Mouse (Mus musculus) midbrain, embryonic 13.5 days (tissue): Measurements from ENCODE around the gene Wdr64. TPM values are rescaled to one million over a fixed set of nuclear protein-coding genes. Genes with fewer than 3 reads are reported as not detected.

Experiments used
- ATAC-seq: fragments of 200-750 bp; cut with Nextera tagmentation; 2 replicates; pipeline ENCODE4 v1.8.0; 2017; ENCODE audit warnings: mild to moderate bottlenecking, moderate TSS enrichment, moderate library complexity
- H3K27ac ChIP-seq: fragments of 300-500 bp; sonication (generic); 2 replicates; pipeline ENCODE4 v1.5.1; 2015; ENCODE audit warnings: inconsistent platforms, mild to moderate bottlenecking, moderate library complexity
- H3K27me3 ChIP-seq: fragments of 300-500 bp; sonication (generic); 2 replicates; pipeline ENCODE4 v1.6.1; 2015; ENCODE audit warnings: mild to moderate bottlenecking, inconsistent platforms
- H3K36me3 ChIP-seq: fragments of 300-500 bp; sonication (generic); 2 replicates; pipeline ENCODE4 v1.6.1; 2015; ENCODE audit warnings: mild to moderate bottlenecking, inconsistent platforms
- H3K4me1 ChIP-seq: fragments of 300-500 bp; sonication (generic); replicated peaks from 2 replicates; pipeline ENCODE4 v1.6.1; 2015; ENCODE audit warnings: inconsistent platforms
- H3K4me2 ChIP-seq: fragments of 300-500 bp; sonication (generic); replicated peaks from 2 replicates; pipeline ENCODE4 v1.6.1; 2015; ENCODE audit warnings: moderate library complexity, mild to moderate bottlenecking, inconsistent platforms
- H3K4me3 ChIP-seq: fragments of 300-500 bp; sonication (generic); replicated peaks from 2 replicates; pipeline ENCODE4 v1.5.1; 2015; ENCODE audit warnings: mild to moderate bottlenecking, inconsistent platforms
- H3K9ac ChIP-seq: fragments of 300-500 bp; sonication (generic); replicated peaks from 2 replicates; pipeline ENCODE4 v1.6.1; 2015; ENCODE audit warnings: mild to moderate bottlenecking, inconsistent platforms
- H3K9me3 ChIP-seq: fragments of 300-500 bp; sonication (generic); 2 replicates; pipeline ENCODE4 v1.6.1; 2016; ENCODE audit warnings: mild to moderate bottlenecking, inconsistent platforms
- WGBS: fragments of 180-500 bp; shearing (Covaris S2); methylation state at CpG from one replicate; pipeline ENCODE4 v1.1.7; 2015; 5-methylcytosine and 5-hydroxymethylcytosine counted together
- polyA plus RNA-seq: library from polyadenylated mRNA; unstranded; fragments of >200 nt; fragmentation: Nextera tagmentation; extraction: Ambion mirVana; gene quantifications from 2 replicates; pipeline ENCODE4 v1.2.1, GENCODE M21; 2015

Wdr64 gene
- polyA plus RNA-seq, 1 experiment from 2014 or later, result not detected

DNA sequence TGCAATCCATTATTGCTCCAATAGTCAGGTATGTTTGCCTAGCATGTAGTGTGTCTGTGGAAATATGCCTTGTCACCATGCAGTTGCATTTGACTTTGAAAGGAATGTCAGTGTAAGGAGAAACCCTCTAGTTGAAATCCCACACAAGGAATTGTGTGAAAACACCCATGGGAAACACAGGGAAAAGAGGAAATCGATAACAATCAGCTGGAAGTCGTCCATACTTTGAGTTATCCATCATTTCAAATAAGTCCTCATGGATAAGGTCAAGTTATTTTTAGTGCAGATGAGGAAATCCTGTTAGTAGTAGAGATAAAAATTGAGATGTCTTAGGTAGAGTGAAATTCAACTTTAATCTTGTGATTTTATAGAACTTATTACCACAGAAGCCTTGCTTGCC lies 96.3 kb downstream of the Wdr64 start:
- Histone ChIP-seq H3K36me3 (no peaks in the 10 kb centered on the region), H3K4me3 (no peak overlapping the region), H3K4me1 (no peaks in the 10 kb centered on the region), H3K4me2 (no peak overlapping the region), H3K9me3 (no peaks in the 10 kb centered on the region), H3K27me3 (no peaks in the 10 kb centered on the region), H3K27ac (no peak overlapping the region), H3K9ac (no peak overlapping the region)
- 83% methylated on average over 2 of the region's 2 CpGs for WGBS
- ATAC-seq, result no peak

DNA sequence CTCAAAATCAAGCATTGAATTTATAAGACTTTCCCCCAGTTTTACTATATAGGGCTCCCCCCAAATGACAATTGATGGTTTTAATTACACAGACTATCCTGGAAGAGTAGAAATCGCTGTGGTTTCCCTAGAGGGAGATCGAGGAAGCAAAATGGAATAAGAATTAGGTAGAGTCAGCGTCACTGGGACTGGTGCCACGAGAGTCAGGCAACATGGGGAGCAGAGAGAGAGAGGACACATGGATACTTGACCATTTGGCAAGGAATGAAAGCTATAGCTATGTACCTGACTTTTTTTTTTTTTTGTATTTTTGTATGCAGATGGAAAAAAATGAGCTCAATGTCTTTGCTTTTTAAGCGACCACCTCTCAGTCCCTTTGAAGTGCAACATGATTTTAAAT lies 110.0 kb downstream of the Wdr64 start:
- Histone ChIP-seq H3K27ac (no peak overlapping the region), H3K4me1 (no peaks in the 10 kb centered on the region), H3K9me3 (no peaks in the 10 kb centered on the region), H3K4me3 (no peak overlapping the region), H3K27me3 (no peaks in the 10 kb centered on the region), H3K4me2 (no peak overlapping the region), H3K9ac (no peak overlapping the region), H3K36me3 (no peaks in the 10 kb centered on the region)
- no peak for ATAC-seq
- WGBS, result 73% methylated on average over 5 of the region's 5 CpGs

DNA sequence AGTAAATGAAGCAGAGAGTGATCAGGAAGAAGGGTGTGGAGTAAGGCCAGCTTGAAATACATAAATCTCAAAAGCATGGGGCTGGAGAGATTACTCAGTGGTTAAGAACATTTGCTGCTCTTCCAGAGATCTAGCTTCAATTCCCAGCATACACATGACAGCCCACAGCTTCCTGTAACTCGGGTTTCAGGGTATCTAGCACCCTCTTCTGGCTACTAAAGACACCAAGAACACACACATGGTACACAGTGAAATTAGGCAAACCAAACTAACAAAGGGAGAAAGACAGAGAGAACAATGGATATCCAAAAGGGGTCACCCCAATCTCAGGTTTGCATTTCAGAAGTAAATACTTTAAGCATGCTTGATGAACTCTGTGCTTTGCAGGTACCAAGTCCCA lies 113.2 kb downstream of the Wdr64 start:
- ATAC-seq, result no peak
- 9% methylated on average over 1 of the region's 1 CpGs for WGBS
- no peaks in the 10 kb centered on the region for H3K9me3 ChIP-seq
- no peaks in the 10 kb centered on the region for H3K4me1 ChIP-seq
- H3K4me2 ChIP-seq, result no peak overlapping the region
- no peaks in the 10 kb centered on the region for H3K36me3 ChIP-seq
- H3K9ac ChIP-seq, result no peak overlapping the region
- H3K4me3 ChIP-seq, result no peak overlapping the region
- no peak overlapping the region for H3K27ac ChIP-seq
- H3K27me3 ChIP-seq, result no peaks in the 10 kb centered on the region

DNA sequence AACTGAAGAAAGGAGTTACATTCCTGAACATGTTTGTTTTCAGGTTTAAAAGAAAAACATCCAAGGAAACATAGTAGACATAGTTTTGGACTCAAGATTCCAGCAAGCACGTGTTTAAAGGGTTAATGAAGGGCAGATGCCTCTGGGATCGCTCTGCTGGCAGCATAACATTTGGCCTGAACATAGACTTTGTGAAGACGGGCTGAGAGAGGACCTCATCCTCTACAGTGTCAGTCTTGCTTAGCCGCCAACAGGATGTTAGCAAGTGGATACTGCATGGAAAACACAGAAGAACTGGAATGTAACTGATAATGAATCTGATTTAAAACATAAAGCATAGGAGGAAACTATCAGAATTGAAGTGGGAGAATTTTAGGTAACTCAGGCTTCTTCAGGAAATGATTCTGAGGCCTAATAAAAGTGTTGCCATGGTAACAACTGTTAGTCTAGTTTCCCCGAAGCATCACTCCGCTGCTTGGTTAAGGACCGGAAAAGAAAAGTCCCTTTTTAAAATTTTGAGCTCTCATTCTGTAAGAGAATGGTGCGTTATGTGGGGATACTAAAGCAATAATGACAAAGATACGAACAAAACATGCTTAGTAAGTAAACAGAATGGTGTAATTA lies 125.5 kb downstream of the Wdr64 start:
- Histone ChIP-seq H3K36me3 (no peaks in the 10 kb centered on the region), H3K9me3 (no peaks in the 10 kb centered on the region), H3K4me1 (no peaks in the 10 kb centered on the region), H3K27me3 (no peaks in the 10 kb centered on the region), H3K4me2 (no peak overlapping the region), H3K27ac (no peak overlapping the region), H3K9ac (no peak overlapping the region), H3K4me3 (no peak overlapping the region)
- WGBS, result 70% methylated on average over 9 of the region's 9 CpGs
- no peak for ATAC-seq

DNA sequence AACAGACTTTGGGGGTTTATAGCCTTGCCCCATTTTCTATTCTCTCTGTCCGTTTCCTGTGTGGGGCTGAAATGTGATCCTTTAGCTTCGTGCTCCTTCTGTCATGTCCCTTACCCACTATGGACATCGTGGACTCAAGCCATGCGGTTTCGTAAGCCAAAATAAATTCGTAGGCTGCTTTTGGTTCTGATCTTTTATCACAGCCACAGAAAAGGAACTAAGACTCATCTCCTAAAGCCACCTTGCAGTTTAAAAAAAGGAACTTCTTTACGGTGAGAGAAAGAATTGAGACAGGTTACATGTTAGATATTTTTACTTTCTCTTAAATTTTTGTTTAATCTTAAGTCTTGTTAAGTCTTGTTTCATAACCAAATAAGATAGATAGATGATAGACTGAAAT lies 130.1 kb downstream of the Wdr64 start:
- Histone ChIP-seq H3K4me3 (no peak overlapping the region), H3K9ac (no peak overlapping the region), H3K4me1 (no peaks in the 10 kb centered on the region), H3K9me3 (no peaks in the 10 kb centered on the region), H3K36me3 (no peaks in the 10 kb centered on the region), H3K4me2 (no peak overlapping the region), H3K27me3 (no peaks in the 10 kb centered on the region), H3K27ac (no peak overlapping the region)
- 90% methylated on average over 7 of the region's 7 CpGs for WGBS
- ATAC-seq, result no peak

DNA sequence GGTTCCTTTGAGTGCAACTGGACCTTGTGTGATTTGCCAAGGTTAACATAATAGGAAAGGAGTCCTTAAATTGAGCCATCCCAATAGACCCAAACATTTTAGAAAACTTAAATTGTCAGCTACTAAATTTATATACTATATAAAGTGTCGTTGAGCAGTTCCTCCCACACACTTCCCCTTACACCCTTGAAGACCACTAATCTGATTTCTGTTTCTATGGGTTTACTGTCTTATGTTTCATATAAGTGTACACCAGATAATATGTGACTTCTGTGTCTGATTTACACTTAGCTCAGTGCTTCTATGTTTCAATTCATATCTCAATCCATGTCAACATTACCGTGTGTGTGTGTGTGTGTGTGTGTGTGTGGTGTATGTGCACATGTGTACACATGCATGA lies 130.8 kb downstream of the Wdr64 start:
- H3K4me1 ChIP-seq, result no peaks in the 10 kb centered on the region

DNA sequence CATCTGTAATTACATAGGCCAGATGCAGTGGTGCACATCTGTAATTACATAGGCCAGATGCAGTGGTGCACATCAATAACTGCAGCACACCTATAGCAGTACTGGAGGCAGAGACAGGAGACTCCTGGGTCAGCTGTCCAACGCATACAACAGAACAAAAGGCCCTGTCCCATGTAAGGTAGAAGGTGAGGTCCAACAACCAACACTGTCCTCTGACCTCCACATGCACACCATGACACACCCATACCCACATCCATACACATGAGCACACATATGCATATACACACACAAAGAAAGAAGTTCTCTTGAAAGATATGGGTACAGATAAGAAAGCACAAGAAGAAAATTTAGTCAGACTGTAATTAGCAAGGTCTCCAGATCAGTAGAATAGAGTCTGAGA lies 157.1 kb downstream of the Wdr64 start:
- Histone ChIP-seq H3K4me2 (no peak overlapping the region), H3K4me1 (no peaks in the 10 kb centered on the region)
- WGBS, result 81% methylated on average over 1 of the region's 1 CpGs

More for the DNA sequence above, 130.8 kb downstream of the Wdr64 start:
- H3K4me3 ChIP-seq, result no peak overlapping the region
- H3K36me3 ChIP-seq, result no peaks in the 10 kb centered on the region
- no peak overlapping the region for H3K4me2 ChIP-seq
- H3K27ac ChIP-seq, result no peak overlapping the region
- no peak overlapping the region for H3K9ac ChIP-seq
- no peaks in the 10 kb centered on the region for H3K9me3 ChIP-seq
- 95% methylated on average over 2 of the region's 2 CpGs for WGBS
- H3K27me3 ChIP-seq, result no peaks in the 10 kb centered on the region
- no peak for ATAC-seq

More for the DNA sequence above, 157.1 kb downstream of the Wdr64 start:
- 0 out of 2 replicates have a peak, but pooled peaks have one; percentile 17 for ATAC-seq
- Histone ChIP-seq H3K36me3 (no peaks in the 10 kb centered on the region), H3K27me3 (no peaks in the 10 kb centered on the region), H3K27ac (no peak overlapping the region), H3K9ac (no peak overlapping the region), H3K9me3 (no peaks in the 10 kb centered on the region), H3K4me3 (no peak overlapping the region)

Other genes with a start within 250 kb of the Wdr64 start
- 17.1 and 19.7 TPM in 2 replicates for gene Rgs7, start 206.1 kb upstream of the Wdr64 start, polyA plus RNA-seq
- gene Kmo, start 78.2 kb upstream of the Wdr64 start, polyA plus RNA-seq, result 0.09 and 0.27 TPM in 2 replicates
- gene Fh1, start 73.0 kb upstream of the Wdr64 start, polyA plus RNA-seq, result 76.6 and 81.2 TPM in 2 replicates
- 6.9 TPM in 2 replicates for gene Opn3, start 5.8 kb upstream of the Wdr64 start, polyA plus RNA-seq
- 3.6 and 4.1 TPM in 2 replicates for gene Chml, start 5.7 kb upstream of the Wdr64 start, polyA plus RNA-seq
- 24.1 and 28.4 TPM in 2 replicates for gene Exo1, start 182.0 kb downstream of the Wdr64 start, polyA plus RNA-seq
- gene Gm38100, start 221.7 kb downstream of the Wdr64 start, polyA plus RNA-seq, result 0.12 TPM in 1 of 2 replicates, not detected in the other